Mouse (Mus musculus) ES-Bruce4 (cell line): ENCODE results near the gene 1810010D01Rik. TPM values are rescaled to one million over a fixed set of nuclear protein-coding genes. Genes with fewer than 3 reads are reported as not detected.

Source experiments
- H3K27ac ChIP-seq: 2 replicates; pipeline ENCODE4 v1.5.1; 2012; ENCODE audit warnings: low read length, inconsistent platforms; ENCODE audit not compliant: insufficient read depth
- H3K27me3 ChIP-seq: 2 replicates; pipeline ENCODE4 v1.6.1; 2012; ENCODE audit warnings: mild to moderate bottlenecking, low read length, inconsistent platforms; ENCODE audit not compliant: control insufficient read depth, poor library complexity, insufficient read depth, severe bottlenecking
- H3K36me3 ChIP-seq: 2 replicates; pipeline ENCODE4 v1.6.1; 2012; ENCODE audit warnings: inconsistent platforms, mild to moderate bottlenecking, low read length, moderate library complexity; ENCODE audit not compliant: control insufficient read depth, poor library complexity, insufficient read depth, severe bottlenecking
- H3K4me1 ChIP-seq: one replicate; pipeline ENCODE4 v1.8.1; 2011; ENCODE audit warnings: low read length; ENCODE audit not compliant: control insufficient read depth, insufficient read depth
- H3K4me3 ChIP-seq: 2 replicates; pipeline ENCODE4 v1.5.1; 2011; ENCODE audit warnings: low read depth, mild to moderate bottlenecking, low read length
- H3K9ac ChIP-seq: 2 replicates; pipeline ENCODE4 v1.6.1; 2012; ENCODE audit warnings: low read depth, mild to moderate bottlenecking, inconsistent platforms; ENCODE audit not compliant: poor library complexity, severe bottlenecking
- H3K9me3 ChIP-seq: replicated peaks from 2 replicates; pipeline ENCODE4 v1.6.1; 2012; ENCODE audit warnings: mild to moderate bottlenecking, low read length, inconsistent platforms; ENCODE audit not compliant: control insufficient read depth, poor library complexity, insufficient read depth, severe bottlenecking
- CTCF ChIP-seq: IDR thresholded peaks from one replicate; pipeline ENCODE4 v1.8.1; 2011; ENCODE audit warnings: low read depth, low read length
- EP300 ChIP-seq: IDR thresholded peaks from 2 replicates; pipeline ENCODE4 v1.6.1; 2011; ENCODE audit warnings: low read depth, low read length; ENCODE audit not compliant: insufficient read depth
- POLR2A ChIP-seq: IDR thresholded peaks from one replicate; pipeline ENCODE4 v1.8.1; 2011; ENCODE audit warnings: low read length; ENCODE audit not compliant: insufficient read depth
- polyA plus RNA-seq: library from polyadenylated mRNA; stranded (reverse); fragments of >200 nt; gene quantifications from 2 replicates; pipeline ENCODE4 v1.2.4, GENCODE M21; 2011; ENCODE audit warnings: low read depth; ENCODE audit not compliant: missing spikeins, insufficient read depth, insufficient read length

1810010D01Rik gene
- polyA plus RNA-seq, 1 experiment = 0.91 TPM

GRCm38 (mm10) chr7:145197042-145197441 is 10.9 kb downstream of the 1810010D01Rik start:
- no peaks in the 10 kb centered on the region for H3K9me3 ChIP-seq
- no peak overlapping the region for H3K9ac ChIP-seq
- no peak overlapping the region for H3K4me3 ChIP-seq
- H3K27me3 ChIP-seq = no peaks in the 10 kb centered on the region
- no peaks in the 10 kb centered on the region for H3K4me1 ChIP-seq
- H3K27ac ChIP-seq = no peak overlapping the region
- H3K36me3 ChIP-seq = no peaks in the 10 kb centered on the region
- no peak for TF ChIP-seq CTCF
- TF ChIP-seq POLR2A = no peak
- no peak for TF ChIP-seq EP300

- no peaks in the 10 kb centered on the region for H3K4me1 ChIP-seq
- H3K9me3 ChIP-seq = no peaks in the 10 kb centered on the region
- TF ChIP-seq CTCF (no peak), EP300 (no peak), POLR2A (no peak)
- H3K36me3 ChIP-seq = no peaks in the 10 kb centered on the region
- H3K9ac ChIP-seq = no peak overlapping the region
- no peaks in the 10 kb centered on the region for H3K27me3 ChIP-seq
- H3K27ac ChIP-seq = no peak overlapping the region
- H3K4me3 ChIP-seq = no peak overlapping the region
Observed at GRCm38 (mm10) chr7:145196340-145196739, 11.6 kb downstream of the 1810010D01Rik start.

- H3K27ac ChIP-seq = no peak overlapping the region
- H3K27me3 ChIP-seq = no peaks in the 10 kb centered on the region
- no peak for TF ChIP-seq EP300
- TF ChIP-seq POLR2A = no peak
- no peak for TF ChIP-seq CTCF
- H3K4me3 ChIP-seq = no peak overlapping the region
- no peaks in the 10 kb centered on the region for H3K4me1 ChIP-seq
- H3K9me3 ChIP-seq = no peaks in the 10 kb centered on the region
- H3K9ac ChIP-seq = no peak overlapping the region
- H3K36me3 ChIP-seq = no peaks in the 10 kb centered on the region
Observed at GRCm38 (mm10) chr7:145195186-145195927, 12.6 kb downstream of the 1810010D01Rik start.

- TF ChIP-seq CTCF (no peak), EP300 (no peak), POLR2A (no peak)
- Histone ChIP-seq H3K4me3 (no peak overlapping the region), H3K36me3 (no peaks in the 10 kb centered on the region), H3K9ac (no peak overlapping the region), H3K27ac (no peak overlapping the region), H3K4me1 (no peaks in the 10 kb centered on the region), H3K27me3 (no peaks in the 10 kb centered on the region), H3K9me3 (no peaks in the 10 kb centered on the region)
Observed at GRCm38 (mm10) chr7:145194455-145195161, 13.3 kb downstream of the 1810010D01Rik start.

- Histone ChIP-seq H3K4me3 (no peak overlapping the region), H3K27ac (no peak overlapping the region), H3K27me3 (no peaks in the 10 kb centered on the region), H3K4me1 (no peaks in the 10 kb centered on the region), H3K9me3 (no peaks in the 10 kb centered on the region), H3K36me3 (no peaks in the 10 kb centered on the region), H3K9ac (no peak overlapping the region)
- TF ChIP-seq CTCF = no peak
- no peak for TF ChIP-seq EP300
- no peak for TF ChIP-seq POLR2A
Observed at GRCm38 (mm10) chr7:145192836-145193235, 15.1 kb downstream of the 1810010D01Rik start.

- H3K27me3 ChIP-seq = no peaks in the 10 kb centered on the region
Observed at GRCm38 (mm10) chr7:145190520-145190919, 17.4 kb downstream of the 1810010D01Rik start.

More at GRCm38 (mm10) chr7:145190520-145190919, 17.4 kb downstream of the 1810010D01Rik start:
- H3K4me3 ChIP-seq = no peak overlapping the region
- no peaks in the 10 kb centered on the region for H3K36me3 ChIP-seq
- H3K27ac ChIP-seq = no peak overlapping the region
- H3K4me1 ChIP-seq = no peaks in the 10 kb centered on the region
- no peaks in the 10 kb centered on the region for H3K9me3 ChIP-seq
- no peak overlapping the region for H3K9ac ChIP-seq
- no peak for TF ChIP-seq CTCF
